Mouse (Mus musculus) ovary, adult 18-20 months (tissue): ENCODE data around the gene Socs1.
"Not testable (repeated sequence)": the region's sequence is repeated elsewhere in the genome, so short reads cannot be mapped to it uniquely, and the experiment has no call there.

ENCODE experiments used
- DNase-seq: peaks from one replicate; pipeline ENCODE4 v3.0.0; 2022; ENCODE audit warnings: low spot score, mixed read lengths

Socs1 gene

GRCm38 (mm10) chr16:10785371-10786231 lies at the start of gene Socs1:
Gene Socs1 (minus strand): TSS chr16:10785536.
- peak; percentile 87 for DNase-seq

GRCm38 (mm10) chr16:10834542-10834910 lies 49.2 kb upstream of the Socs1 start:
- DNase-seq = no peak

DNA sequence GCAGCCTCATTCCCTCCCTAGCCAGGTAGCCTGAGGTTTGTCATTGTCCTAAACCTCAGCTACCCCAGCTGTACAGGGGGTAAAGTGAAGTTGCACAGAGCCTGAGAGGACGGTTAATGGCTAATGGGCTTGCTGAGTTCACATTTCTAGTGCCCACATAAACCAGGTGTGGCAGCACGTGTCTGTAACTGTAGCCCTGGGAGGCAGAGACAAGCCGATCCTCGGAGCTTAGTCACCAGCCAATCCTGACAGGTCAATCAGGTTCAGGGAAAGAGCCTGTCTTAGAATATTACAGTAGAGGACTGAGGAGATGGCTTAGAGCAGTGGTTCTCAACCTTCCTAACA lies 43.1 kb upstream of the Socs1 start:
- DNase-seq = no peak

GRCm38 (mm10) chr16:10827766-10828460 lies 42.6 kb upstream of the Socs1 start:
- DNase-seq = no peak

GRCm38 (mm10) chr16:10827269-10827668 lies 41.9 kb upstream of the Socs1 start:
- no peak for DNase-seq

- no peak for DNase-seq
These were observed 40.5 kb upstream of the Socs1 start for GRCm38 (mm10) chr16:10825840-10826239.

- DNase-seq = no peak
These were observed 39.2 kb upstream of the Socs1 start for GRCm38 (mm10) chr16:10824536-10824935.

DNA sequence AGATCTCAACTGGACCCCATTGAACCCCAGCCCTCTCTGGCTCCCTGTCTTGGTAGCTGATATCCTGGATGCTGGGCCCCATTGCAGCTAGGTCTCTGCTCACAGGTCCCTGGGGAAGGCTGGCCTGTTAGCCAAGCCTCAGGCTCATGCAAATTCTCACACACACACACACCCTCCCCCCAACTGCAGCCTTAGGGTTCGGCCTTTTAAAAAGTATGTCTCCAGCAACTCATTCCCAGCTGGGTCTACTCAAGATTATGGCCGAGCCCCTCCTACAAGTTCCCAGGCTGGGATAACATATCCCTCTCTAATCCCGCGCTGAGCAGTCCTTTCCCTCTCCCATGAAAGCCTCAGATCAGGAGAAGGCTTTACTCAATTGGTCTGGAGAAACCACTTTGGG lies 36.1 kb upstream of the Socs1 start:
- DNase-seq = no peak

DNA sequence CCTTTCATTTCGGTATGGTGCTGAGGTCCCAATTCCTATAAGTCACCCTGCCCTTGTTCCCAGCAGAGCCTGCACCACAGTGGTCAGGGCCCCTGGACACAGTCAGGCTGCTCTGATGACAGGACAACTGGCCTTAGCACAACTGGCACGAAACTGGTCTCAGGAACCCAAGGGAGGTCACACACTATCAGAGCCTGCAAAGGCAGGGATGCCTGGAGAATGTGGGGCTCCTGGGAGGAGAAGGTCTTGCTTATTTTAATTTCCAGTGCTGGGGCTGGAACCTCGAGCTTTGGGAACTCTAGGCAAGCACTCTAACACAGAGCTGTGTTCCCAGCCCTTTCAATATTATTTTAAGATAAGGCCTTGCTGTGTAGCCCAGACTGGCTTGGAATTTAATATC lies 34.6 kb upstream of the Socs1 start:
- DNase-seq = no peak

GRCm38 (mm10) chr16:10818579-10819135 lies 33.3 kb upstream of the Socs1 start:
- no peak for DNase-seq

DNA sequence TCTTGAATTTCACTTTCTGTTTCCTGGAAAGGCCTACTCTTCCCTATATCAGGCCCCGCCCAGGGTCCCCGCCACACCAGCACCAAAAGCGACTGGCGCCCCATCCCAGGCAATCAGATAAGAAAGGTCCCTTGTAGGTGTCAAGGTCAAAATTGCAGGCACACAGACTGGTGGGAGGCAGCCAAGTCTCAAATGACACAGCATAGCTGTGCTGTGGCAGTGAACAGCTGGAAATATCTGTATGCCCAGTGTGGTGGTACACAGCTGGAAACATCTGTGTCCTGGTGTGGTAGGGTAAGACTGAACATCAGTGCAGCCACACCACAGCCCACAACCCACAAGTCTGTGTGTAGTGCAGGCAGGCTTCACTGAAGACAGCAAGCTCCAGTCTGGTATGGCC lies 29.5 kb upstream of the Socs1 start:
- no peak for DNase-seq

DNA sequence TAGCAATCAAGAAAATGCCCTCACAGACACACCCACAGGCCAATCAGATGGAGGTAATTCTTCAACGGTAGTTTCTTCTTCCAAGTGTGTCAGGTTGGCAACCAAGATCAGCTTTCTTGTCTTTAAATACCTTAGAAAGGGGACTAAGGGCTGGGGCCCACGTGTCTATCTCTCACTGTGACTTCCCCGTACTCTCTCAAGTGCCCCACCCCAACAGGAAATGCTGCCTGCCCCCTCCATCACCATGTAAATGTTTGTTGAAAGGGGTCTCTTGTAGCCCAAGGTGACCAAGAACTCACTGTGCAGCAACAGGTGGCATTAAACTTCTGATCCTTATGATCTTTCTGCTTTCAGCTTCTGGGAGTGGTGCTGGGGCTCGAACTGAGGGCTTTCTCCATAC lies 28.4 kb upstream of the Socs1 start:
- DNase-seq = no peak

GRCm38 (mm10) chr16:10812865-10813371 lies 27.6 kb upstream of the Socs1 start, which contains the start of gene Gm11172:
Gene Gm11172 (plus strand): TSS chr16:10812915.
- no peak for DNase-seq

- no peak for DNase-seq
These were observed 25.0 kb upstream of the Socs1 start for GRCm38 (mm10) chr16:10810376-10810775.

- no peak for DNase-seq
These were observed 20.6 kb upstream of the Socs1 start, which contains the start of gene Prm1 for GRCm38 (mm10) chr16:10805789-10806527. Gene Prm1 (minus strand): TSS chr16:10805839.

- not testable (repeated sequence) for DNase-seq
These were observed 17.1 kb upstream of the Socs1 start for GRCm38 (mm10) chr16:10802420-10802819.

DNA sequence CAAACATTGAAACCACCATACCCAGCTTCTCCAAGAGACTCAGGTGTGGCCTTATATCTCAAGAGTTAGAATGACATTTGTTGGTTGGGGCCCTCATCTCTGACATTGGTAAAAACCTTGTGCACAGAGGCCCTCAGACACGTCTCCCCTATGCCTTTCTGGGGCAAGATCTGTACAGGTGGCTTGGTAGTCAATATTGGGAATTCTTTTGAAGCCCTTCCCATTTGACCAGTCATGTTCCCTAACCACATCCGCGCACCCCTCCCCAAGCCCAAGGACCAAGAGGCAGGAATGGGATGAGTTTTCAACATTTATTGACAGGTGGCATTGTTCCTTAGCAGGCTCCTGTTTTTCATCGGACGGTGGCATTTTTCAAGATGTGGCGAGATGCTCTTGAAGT lies 10.7 kb upstream of the Socs1 start, which contains the start of gene Prm2:
Gene Prm2, minus strand, starts transcription at position 101 of the 400 bp plus-strand sequence.
- DNase-seq = no peak

GRCm38 (mm10) chr16:10790702-10791101 lies 5.4 kb upstream of the Socs1 start, which contains the start of gene Prm3:
Gene Prm3 (minus strand): TSS chr16:10790914.
- no peak for DNase-seq

GRCm38 (mm10) chr16:10788866-10789265 lies 3.5 kb upstream of the Socs1 start:
- DNase-seq = no peak

GRCm38 (mm10) chr16:10788271-10788670 lies 2.9 kb upstream of the Socs1 start, which contains the start of gene Tnp2:
Gene Tnp2 (minus strand): TSS chr16:10788660.
- no peak for DNase-seq

GRCm38 (mm10) chr16:10787548-10788058 lies 2.3 kb upstream of the Socs1 start:
- no peak for DNase-seq
